Mouse (Mus musculus): ENCODE results near the gene Pus7. TPM values are rescaled to one million over a fixed set of nuclear protein-coding genes. Genes with fewer than 3 reads are reported as not detected.
A peak's percentile ranks its signal among the peaks of the same experiment; 100 is the strongest.

The Pus7 gene
- polyA plus RNA-seq (2015; fragmentation: Nextera tagmentation; extraction: Ambion mirVana): 21.1 and 21.4 TPM in 2 replicates

- no peaks in the 10 kb centered on the region for H3K27me3 ChIP-seq (replicated peaks)
- H3K4me2 ChIP-seq: peak within 1 kb of the TSS; percentile 87
- under 1% methylated on average over 81 of the region's 86 CpGs for WGBS
- H3K36me3 ChIP-seq: peaks cover under 1% of the 10 kb centered on the region; the same call in 1 of the 2 replicates
- H3K4me1 ChIP-seq: peaks cover 29% of the 10 kb centered on the region
- peak; percentile 83 for ATAC-seq (ENCODE audit: extremely low read depth, insufficient number of reproducible peaks, low FRiP score, low TSS enrichment)
- H3K9ac ChIP-seq: peak within 1 kb of the TSS; percentile 90
- peak within 1 kb of the TSS; percentile 83 for H3K4me3 ChIP-seq
- no peaks in the 10 kb centered on the region for H3K9me3 ChIP-seq
- H3K27ac ChIP-seq (replicated peaks): peak within 1 kb of the TSS; percentile 60
Observed at GRCm38 (mm10) chr5:23782931-23783877, at the start of gene Pus7. Gene Pus7 (minus strand): TSS chr5:23783711.

GRCm38 (mm10) chr5:23830897-23831752 lies 47.6 kb upstream of the Pus7 start:
- peaks cover 53% of the 10 kb centered on the region for H3K27me3 ChIP-seq (replicated peaks)
- WGBS: 36% methylated on average over 58 of the region's 58 CpGs
- 0 out of 2 replicates have a peak overlapping the region, but pooled peaks have one; percentile 7 for H3K9ac ChIP-seq
- H3K4me3 ChIP-seq: peak overlapping the region; percentile 37
- H3K27ac ChIP-seq (replicated peaks): no peak overlapping the region
- H3K4me2 ChIP-seq: peak overlapping the region; percentile 61
- ATAC-seq (ENCODE audit: extremely low read depth, insufficient number of reproducible peaks, low FRiP score, low TSS enrichment): no peak
- H3K4me1 ChIP-seq: no peaks in the 10 kb centered on the region
- H3K36me3 ChIP-seq: no peaks in the 10 kb centered on the region
- no peaks in the 10 kb centered on the region for H3K9me3 ChIP-seq

GRCm38 (mm10) chr5:23826321-23827004 lies 43.0 kb upstream of the Pus7 start:
- Histone ChIP-seq H3K9ac (no peak overlapping the region), H3K4me2 (no peak overlapping the region), H3K4me1 (no peaks in the 10 kb centered on the region), H3K27me3 (replicated peaks) (peaks cover 28% of the 10 kb centered on the region), H3K27ac (replicated peaks) (no peak overlapping the region), H3K36me3 (peaks cover 5% of the 10 kb centered on the region; the same call in 1 of the 2 replicates), H3K4me3 (no peak overlapping the region), H3K9me3 (no peaks in the 10 kb centered on the region)
- ATAC-seq (ENCODE audit: extremely low read depth, insufficient number of reproducible peaks, low FRiP score, low TSS enrichment): no peak
- WGBS: 31% methylated on average over 11 of the region's 11 CpGs

- Histone ChIP-seq H3K4me1 (no peaks in the 10 kb centered on the region), H3K27me3 (replicated peaks) (peaks cover 7% of the 10 kb centered on the region), H3K4me3 (no peak overlapping the region), H3K9me3 (no peaks in the 10 kb centered on the region), H3K9ac (no peak overlapping the region), H3K4me2 (no peak overlapping the region), H3K27ac (replicated peaks) (no peak overlapping the region), H3K36me3 (peaks cover 20% of the 10 kb centered on the region)
- WGBS: 74% methylated on average over 8 of the region's 8 CpGs
- ATAC-seq (ENCODE audit: extremely low read depth, insufficient number of reproducible peaks, low FRiP score, low TSS enrichment): no peak
Observed at GRCm38 (mm10) chr5:23824171-23824733, 40.7 kb upstream of the Pus7 start.

- Histone ChIP-seq H3K27ac (replicated peaks) (no peak overlapping the region), H3K4me1 (no peaks in the 10 kb centered on the region), H3K9ac (no peak overlapping the region), H3K4me2 (no peak overlapping the region), H3K4me3 (no peak overlapping the region), H3K36me3 (peaks cover 37% of the 10 kb centered on the region), H3K9me3 (no peaks in the 10 kb centered on the region), H3K27me3 (replicated peaks) (no peaks in the 10 kb centered on the region)
- WGBS: 70% methylated on average over 11 of the region's 11 CpGs
- ATAC-seq (ENCODE audit: extremely low read depth, insufficient number of reproducible peaks, low FRiP score, low TSS enrichment): no peak
Observed at GRCm38 (mm10) chr5:23822306-23822705, 38.8 kb upstream of the Pus7 start.

- Histone ChIP-seq H3K4me2 (no peak overlapping the region), H3K36me3 (peaks cover 89% of the 10 kb centered on the region), H3K9me3 (no peaks in the 10 kb centered on the region), H3K4me1 (no peaks in the 10 kb centered on the region), H3K27me3 (replicated peaks) (no peaks in the 10 kb centered on the region), H3K4me3 (no peak overlapping the region), H3K9ac (no peak overlapping the region), H3K27ac (replicated peaks) (no peak overlapping the region)
- 88% methylated on average over 15 of the region's 15 CpGs for WGBS
- ATAC-seq (ENCODE audit: extremely low read depth, insufficient number of reproducible peaks, low FRiP score, low TSS enrichment): no peak
Observed at GRCm38 (mm10) chr5:23816681-23817080, 33.2 kb upstream of the Pus7 start.

GRCm38 (mm10) chr5:23814841-23815240 lies 31.3 kb upstream of the Pus7 start:
- Histone ChIP-seq H3K9me3 (no peaks in the 10 kb centered on the region), H3K4me2 (no peak overlapping the region), H3K36me3 (peaks cover 95% of the 10 kb centered on the region), H3K4me3 (no peak overlapping the region), H3K9ac (no peak overlapping the region), H3K27ac (replicated peaks) (no peak overlapping the region), H3K27me3 (replicated peaks) (no peaks in the 10 kb centered on the region), H3K4me1 (no peaks in the 10 kb centered on the region)
- WGBS: 96% methylated on average over 5 of the region's 5 CpGs
- no peak for ATAC-seq (ENCODE audit: extremely low read depth, insufficient number of reproducible peaks, low FRiP score, low TSS enrichment)

- Histone ChIP-seq H3K9me3 (no peaks in the 10 kb centered on the region), H3K4me2 (no peak overlapping the region), H3K4me1 (peaks cover 13% of the 10 kb centered on the region), H3K27ac (replicated peaks) (no peak overlapping the region), H3K36me3 (peaks cover 79% of the 10 kb centered on the region), H3K9ac (no peak overlapping the region), H3K4me3 (no peak overlapping the region), H3K27me3 (replicated peaks) (no peaks in the 10 kb centered on the region)
- 88% methylated on average over 2 of the region's 2 CpGs for WGBS
- no peak for ATAC-seq (ENCODE audit: extremely low read depth, insufficient number of reproducible peaks, low FRiP score, low TSS enrichment)
Observed at GRCm38 (mm10) chr5:23792726-23793125, 9.2 kb upstream of the Pus7 start.

- no peak overlapping the region for H3K4me3 ChIP-seq
- peak overlapping the region; percentile 96; the same call in 1 of the 2 replicates for H3K4me2 ChIP-seq
- H3K9me3 ChIP-seq: no peaks in the 10 kb centered on the region
- H3K9ac ChIP-seq: no peak overlapping the region
- H3K27me3 ChIP-seq (replicated peaks): no peaks in the 10 kb centered on the region
- WGBS: 72% methylated on average over 4 of the region's 4 CpGs
- no peak for ATAC-seq (ENCODE audit: extremely low read depth, insufficient number of reproducible peaks, low FRiP score, low TSS enrichment)
- no peak overlapping the region for H3K27ac ChIP-seq (replicated peaks)
- peaks cover 17% of the 10 kb centered on the region for H3K4me1 ChIP-seq
- peaks cover 46% of the 10 kb centered on the region for H3K36me3 ChIP-seq
Observed at GRCm38 (mm10) chr5:23789078-23789612, 5.6 kb upstream of the Pus7 start.

- WGBS: 36% methylated on average over 3 of the region's 3 CpGs
- Histone ChIP-seq H3K9ac (peak overlapping the region; percentile 97), H3K9me3 (no peaks in the 10 kb centered on the region), H3K27ac (replicated peaks) (no peak overlapping the region), H3K36me3 (peaks cover 40% of the 10 kb centered on the region), H3K4me3 (peak overlapping the region; percentile 98), H3K4me1 (peaks cover 21% of the 10 kb centered on the region), H3K4me2 (peak overlapping the region; percentile 96), H3K27me3 (replicated peaks) (no peaks in the 10 kb centered on the region)
- no peak for ATAC-seq (ENCODE audit: extremely low read depth, insufficient number of reproducible peaks, low FRiP score, low TSS enrichment)
Observed at GRCm38 (mm10) chr5:23788390-23788830, 4.9 kb upstream of the Pus7 start.

Measured in heart, embryonic 13.5 days (tissue).